Mouse (Mus musculus) olfactory bulb, adult 2 months (tissue): ENCODE data around the gene Mfsd14a. TPM values are rescaled to one million over a fixed set of nuclear protein-coding genes. Genes with fewer than 3 reads are reported as not detected.
A peak's percentile ranks its signal among the peaks of the same experiment; 100 is the strongest.

Experiments
- H3K27ac ChIP-seq: fragments of 200-500 bp; 2 replicates; pipeline ENCODE4 v1.5.1; 2012; ENCODE audit warnings: low read depth, low read length; ENCODE audit not compliant: insufficient read depth
- H3K4me1 ChIP-seq: fragments of 200-500 bp; 2 replicates; pipeline ENCODE4 v1.6.1; 2012; ENCODE audit warnings: low read length; ENCODE audit not compliant: control insufficient read depth, insufficient read depth
- H3K4me3 ChIP-seq: fragments of 200-500 bp; 2 replicates; pipeline ENCODE4 v1.5.1; 2012; ENCODE audit warnings: mild to moderate bottlenecking, low read depth, low read length, moderate library complexity; ENCODE audit not compliant: insufficient read depth
- CTCF ChIP-seq: fragments of 200-500 bp; IDR thresholded peaks from 2 replicates; pipeline ENCODE4 v1.5.1; 2012; ENCODE audit warnings: low read depth, mild to moderate bottlenecking, low read length, moderate library complexity; ENCODE audit not compliant: insufficient read depth
- POLR2A ChIP-seq: fragments of 200-500 bp; IDR thresholded peaks from 2 replicates; pipeline ENCODE4 v1.6.1; 2012; ENCODE audit warnings: mild to moderate bottlenecking, low read depth, low read length, moderate library complexity; ENCODE audit not compliant: insufficient read depth
- WGBS: fragments of 180-500 bp; shearing (Covaris S2); methylation state at CpG from one replicate; pipeline ENCODE4 v1.1.7; 2018; 5-methylcytosine and 5-hydroxymethylcytosine counted together
- polyA plus RNA-seq: library from polyadenylated mRNA; stranded (reverse); fragments of >200 nt; gene quantifications from 2 replicates; pipeline ENCODE4 v1.2.4, GENCODE M21; 2012; ENCODE audit warnings: low replicate concordance; ENCODE audit not compliant: missing spikeins, insufficient read depth, insufficient read length

Gene Mfsd14a
- polyA plus RNA-seq = not detected in 2 replicates

GRCm38 (mm10) chr3:116662463-116662863 lies at the start of gene Mfsd14a:
TSS of gene Mfsd14a (minus strand) at chr3:116662677.
- peak within 1 kb of the TSS; percentile 94 for H3K4me3 ChIP-seq
- H3K4me1 ChIP-seq = peaks cover 7% of the 10 kb centered on the region
- peak within 1 kb of the TSS; percentile 67 for H3K27ac ChIP-seq
- TF ChIP-seq POLR2A (peak; percentile 92), CTCF (no peak)
- under 1% methylated on average over 39 of the region's 39 CpGs for WGBS

DNA sequence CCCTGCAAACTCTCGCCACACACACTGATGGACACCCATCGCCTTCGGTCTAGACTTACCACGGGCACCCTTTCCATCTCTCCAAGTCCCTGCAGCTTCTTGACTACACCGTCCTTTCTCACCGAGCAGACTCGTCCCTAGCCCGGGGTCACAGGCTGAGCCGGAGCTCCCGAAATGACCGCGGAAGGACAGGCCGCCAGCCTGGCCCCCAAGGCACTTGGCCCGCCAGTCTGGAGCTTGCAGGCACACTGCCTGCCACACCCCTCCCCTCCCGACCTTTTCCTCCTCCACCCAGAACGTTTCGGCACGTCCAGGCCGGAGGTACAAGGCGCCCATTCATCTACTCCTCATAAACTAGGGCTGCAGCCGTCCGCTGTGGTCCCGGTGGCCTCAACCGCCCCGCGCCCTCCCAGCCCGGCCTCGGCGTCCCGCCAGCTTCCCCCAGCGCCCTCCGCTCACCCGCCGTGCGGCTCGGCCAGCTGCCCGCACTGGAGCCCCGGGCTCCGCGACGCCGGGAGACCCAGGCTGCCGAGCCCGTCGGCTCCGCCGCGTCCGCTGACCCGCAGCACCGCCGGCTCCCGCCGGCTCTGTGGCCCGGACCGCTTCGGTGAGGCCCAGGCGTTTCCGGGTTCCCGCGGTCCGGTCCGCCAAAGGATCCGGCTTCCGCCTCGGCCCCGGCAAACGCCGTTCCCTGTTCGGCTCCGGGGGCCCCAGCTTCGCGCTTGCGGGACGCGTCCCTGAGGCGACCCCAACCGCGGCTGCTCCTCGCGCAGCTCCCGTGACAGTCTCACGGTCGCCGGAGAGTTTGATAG lies 49.4 kb upstream of the Mfsd14a start:
- Histone ChIP-seq H3K27ac (no peak overlapping the region), H3K4me3 (peak overlapping the region; percentile 74), H3K4me1 (peaks cover 6% of the 10 kb centered on the region)
- under 1% methylated on average over 85 of the region's 85 CpGs for WGBS
- 0 out of 2 replicates have a peak, but pooled peaks have one; percentile 56 for TF ChIP-seq POLR2A
- no peak for TF ChIP-seq CTCF

- TF ChIP-seq POLR2A (no peak), CTCF (no peak)
- Histone ChIP-seq H3K4me3 (no peak overlapping the region), H3K4me1 (peaks cover 6% of the 10 kb centered on the region), H3K27ac (no peak overlapping the region)
- WGBS = 56% methylated on average over 9 of the region's 9 CpGs
These were observed 48.5 kb upstream of the Mfsd14a start for GRCm38 (mm10) chr3:116710941-116711340.

DNA sequence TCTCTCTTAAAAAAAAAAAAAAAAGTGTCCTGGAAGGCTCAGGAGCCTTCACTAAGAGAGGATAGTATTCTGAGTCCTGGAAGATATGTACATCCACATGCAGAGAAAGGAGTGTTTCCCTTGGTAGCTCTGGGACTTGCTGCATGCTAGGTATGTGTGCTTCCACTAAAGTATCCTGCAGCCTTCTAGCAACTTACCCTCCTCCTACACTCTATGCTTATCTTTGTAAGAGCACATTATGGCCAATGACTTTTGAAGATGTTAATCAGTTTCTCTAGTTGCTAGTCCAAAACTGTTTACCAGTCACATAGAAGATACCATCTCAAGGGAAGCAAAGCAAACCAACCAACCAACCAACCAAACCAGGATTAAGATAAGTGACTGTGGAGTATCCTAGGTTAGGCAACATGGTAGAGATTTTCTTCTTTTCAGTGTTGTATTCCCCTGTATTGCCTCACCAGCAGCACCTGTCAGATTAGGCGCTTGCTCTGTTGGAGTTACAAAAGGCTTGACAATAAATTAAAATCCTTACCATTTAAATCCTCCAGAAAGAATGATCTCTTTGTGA lies 43.2 kb upstream of the Mfsd14a start:
- WGBS = 92% methylated on average over 1 of the region's 1 CpGs
- Histone ChIP-seq H3K4me1 (no peaks in the 10 kb centered on the region; the same call in 1 of the 2 replicates), H3K4me3 (no peak overlapping the region), H3K27ac (no peak overlapping the region)
- TF ChIP-seq CTCF (no peak), POLR2A (no peak)

- H3K4me1 ChIP-seq = no peaks in the 10 kb centered on the region
- H3K27ac ChIP-seq = no peak overlapping the region
- 93% methylated on average over 5 of the region's 5 CpGs for WGBS
- TF ChIP-seq CTCF = no peak
- no peak for TF ChIP-seq POLR2A
- no peak overlapping the region for H3K4me3 ChIP-seq
These were observed 41.4 kb upstream of the Mfsd14a start for GRCm38 (mm10) chr3:116703835-116704234.

- TF ChIP-seq POLR2A (no peak), CTCF (no peak)
- no peak overlapping the region for H3K4me3 ChIP-seq
- no peaks in the 10 kb centered on the region for H3K4me1 ChIP-seq
- no peak overlapping the region for H3K27ac ChIP-seq
- WGBS = 90% methylated on average over 1 of the region's 1 CpGs
These were observed 40.3 kb upstream of the Mfsd14a start for GRCm38 (mm10) chr3:116702647-116703272.

DNA sequence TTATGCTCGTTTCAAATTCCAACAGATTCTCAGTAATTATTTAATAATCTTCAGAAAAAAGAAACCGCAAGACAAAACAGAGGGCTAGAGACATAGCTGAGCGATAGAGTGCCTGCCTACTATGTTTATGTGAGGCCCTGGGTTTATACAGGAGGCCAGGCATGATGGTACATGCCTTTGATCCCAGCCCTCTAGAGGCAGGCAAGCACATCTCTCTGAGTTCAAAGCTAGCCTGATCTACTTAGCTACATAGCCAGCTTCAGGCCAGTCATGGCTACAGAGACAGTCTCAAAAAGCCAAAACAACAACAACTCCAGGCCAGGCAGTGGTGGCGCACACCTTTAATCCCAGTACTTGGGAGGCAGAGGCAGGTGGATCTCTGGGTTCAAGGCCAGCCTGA lies 39.1 kb upstream of the Mfsd14a start:
- TF ChIP-seq CTCF = no peak
- no peak for TF ChIP-seq POLR2A
- no peak overlapping the region for H3K4me3 ChIP-seq

GRCm38 (mm10) chr3:116698786-116699185 lies 36.3 kb upstream of the Mfsd14a start:
- Histone ChIP-seq H3K4me3 (no peak overlapping the region), H3K27ac (no peak overlapping the region), H3K4me1 (no peaks in the 10 kb centered on the region)
- TF ChIP-seq CTCF = no peak
- TF ChIP-seq POLR2A = no peak
- WGBS = 60% methylated on average over 2 of the region's 2 CpGs

More for the DNA sequence above, 39.1 kb upstream of the Mfsd14a start:
- Histone ChIP-seq H3K27ac (no peak overlapping the region), H3K4me1 (no peaks in the 10 kb centered on the region)
- WGBS = 94% methylated on average over 4 of the region's 4 CpGs

DNA sequence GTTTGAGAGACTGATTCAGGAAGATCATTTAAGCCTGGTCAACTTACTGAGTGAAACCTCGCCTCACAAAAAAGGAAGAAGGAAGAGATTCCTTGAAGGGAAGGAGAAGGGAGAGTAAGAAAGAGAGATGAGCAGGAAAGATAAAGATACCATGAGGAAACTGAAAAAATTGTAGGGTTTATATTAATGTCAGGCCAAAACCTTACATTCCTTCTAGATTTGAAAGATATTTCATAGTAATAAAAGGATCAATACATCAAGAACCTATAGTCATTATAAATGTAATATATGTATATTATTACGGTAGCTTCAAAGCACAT lies 33.1 kb upstream of the Mfsd14a start:
- H3K27ac ChIP-seq = no peak overlapping the region
- no peak overlapping the region for H3K4me3 ChIP-seq
- WGBS = 95% methylated on average over 2 of the region's 2 CpGs
- H3K4me1 ChIP-seq = no peaks in the 10 kb centered on the region
- TF ChIP-seq CTCF = no peak
- TF ChIP-seq POLR2A = no peak
